Comparison of ENCODE assay signal across 8 mouse cellular contexts in genomic region chr10:123195961-123196834, GRCm38 (mm10). TPM values are rescaled to one million over a fixed set of nuclear protein-coding genes. Genes with fewer than 3 reads are reported as not detected.
DNase-seq lines count a peak whose midpoint lies in the region; ATAC-seq lines count a peak whose summit lies in the region.

No protein-coding gene starts in this region.

- peak overlapping the region; percentile 91 for H3K9ac ChIP-seq in kidney, embryonic 16.5 days (replicated peaks; ENCODE audit: low read length)

- peak overlapping the region; percentile 74 for H3K4me2 ChIP-seq in kidney, embryonic 16.5 days (replicated peaks; ENCODE audit: low read depth, low read length)

- no peaks in the 10 kb centered on the region for H3K36me3 ChIP-seq in kidney, embryonic 16.5 days (ENCODE audit: insufficient read depth, low read length)

- no peaks in the 10 kb centered on the region for H3K27me3 ChIP-seq in kidney, embryonic 16.5 days (ENCODE audit: insufficient read depth, low read length)

- 1% methylated on average over 51 of the region's 66 CpGs for WGBS in kidney, embryonic 16.5 days

- H3K27ac ChIP-seq in kidney, embryonic 16.5 days (ENCODE audit: low read length), result peak overlapping the region; percentile 93

- H3K4me3 ChIP-seq in kidney, embryonic 16.5 days (ENCODE audit: low read length), result peak overlapping the region; percentile 95

- peak; percentile 66 for DNase-seq in 3134 (ENCODE audit: extremely low read depth, insufficient read length, low spot score)
- DNase-seq in c-Kit-positive CD71-positive TER-119-negative erythroid progenitor cells, embryonic 14.5 days (ENCODE audit: low read depth), result peak; percentile 78
- DNase-seq in heart, adult 8-10 months (ENCODE audit: low spot score), result peak; percentile 23
- peak; percentile 34 for DNase-seq in lung, postnatal 14 days
- peak; percentile 49 for DNase-seq in right cerebral cortex, postnatal 14 days

- no peaks in the 10 kb centered on the region for H3K9me3 ChIP-seq in kidney, embryonic 16.5 days (ENCODE audit: low read length)

- H3K4me1 ChIP-seq in kidney, embryonic 16.5 days (ENCODE audit: insufficient read depth, low read length), result peaks cover 17% of the 10 kb centered on the region

- ATAC-seq in CD4-positive, CD25-positive, alpha-beta regulatory T cell, adult 4 months, result peak; percentile 57
- ATAC-seq in kidney, embryonic 16.5 days (ENCODE audit: low FRiP score, low TSS enrichment), result peak; percentile 85
- no peak for ATAC-seq in monocyte, adult 5-6 weeks (replicated peaks; ENCODE audit: insufficient number of reproducible peaks, low FRiP score, low TSS enrichment, poor library complexity, severe bottlenecking)

RNA-seq across cellular contexts. Expression of gene Usp15, which starts 0.6 kb away (rescaled TPM):
- polyA plus RNA-seq in CD4-positive, CD25-positive, alpha-beta regulatory T cell, adult 4 months (2017; shearing (Covaris generic)), result 100 to 1,000 TPM; 127 to 136 TPM
- total RNA-seq in heart, adult 8-10 months (2022), result 100 to 1,000 TPM in 1 of 4 experiments, 10 to 100 TPM in 3; 92.7 to 102 (median 94.7) TPM
- polyA plus RNA-seq in kidney, embryonic 16.5 days (2015; fragmentation: Nextera tagmentation; extraction: Ambion mirVana), result 72.4 and 76.0 TPM in 2 replicates
- total RNA-seq in monocyte, adult 5-6 weeks (2017), result 201 to 235 TPM (median 234 TPM) in 3 replicates

Comparison
In these comparisons a context has a peak if more than half of its experiments do, and no peak if none do; other contexts are left out.
1. DNase-seq: peak in every context shown above with its lines; median percentile 78 in c-Kit-positive CD71-positive TER-119-negative erythroid progenitor cells, embryonic 14.5 days; 66 in 3134; 49 in right cerebral cortex, postnatal 14 days; 34 in lung, postnatal 14 days; 23 in heart, adult 8-10 months.